In the genomic region with DNA sequence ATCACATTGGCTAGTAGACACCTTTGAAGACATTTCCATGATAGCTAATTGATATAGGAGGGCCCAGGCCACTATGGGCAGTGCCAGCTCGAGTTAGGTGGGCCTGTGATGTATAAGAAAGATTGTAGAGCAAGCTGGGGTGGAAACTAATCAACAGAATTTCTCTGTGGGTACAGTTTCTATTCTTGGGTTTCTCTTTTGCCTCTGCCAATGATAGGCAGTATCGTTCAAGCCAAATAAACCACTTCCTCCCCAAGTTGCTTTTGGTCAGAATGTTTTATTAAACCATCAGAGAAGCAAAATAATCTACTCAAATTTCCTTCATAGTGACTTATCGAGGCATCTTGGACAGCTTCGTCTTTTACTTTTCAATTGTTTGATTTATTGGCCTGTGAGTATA, we compare ENCODE assay signal across 25 mouse cellular contexts.
A peak's percentile ranks its signal among the peaks of the same experiment; 100 is the strongest.
DNase-seq lines count a peak whose midpoint lies in the region; ATAC-seq lines count a peak whose summit lies in the region.
"Had no signal": no experiment of that assay in that cellular context is flagged by ENCODE, and none has a peak within 500 bp of the region (broad histone marks: within the 10 kb centered on the region; RNA-seq: fewer than 3 reads in every experiment).

No protein-coding gene starts in this region.

- WGBS in limb, embryonic 10.5 days = 82% methylated on average over 4 of the region's 4 CpGs

- peaks cover 32% of the 10 kb centered on the region for H3K27me3 ChIP-seq in limb, embryonic 10.5 days (ENCODE audit: low read depth, poor library complexity, severe bottlenecking)
- H3K27me3 ChIP-seq: embryonic facial prominence, embryonic 12.5 days; heart, embryonic 15.5 days; intestine, embryonic 15.5 days had no signal

- peaks cover 8% of the 10 kb centered on the region; the same call in 1 of the 2 replicates for H3K4me1 ChIP-seq in limb, embryonic 10.5 days
- H3K4me1 ChIP-seq: intestine, embryonic 15.5 days had no signal

- peak; percentile 3 for DNase-seq in CD4-positive helper T cell, adult 2 months (ENCODE audit: low read depth, low spot score)
- peak; percentile 8 for DNase-seq in induced T-regulatory cell, adult 2 months (ENCODE audit: low read depth)
- no peak for DNase-seq in thymus, postnatal 0 days (ENCODE audit: low spot score)
- no peak for DNase-seq in frontal cortex, postnatal 25 days (ENCODE audit: low spot score in 2 of 2)
- DNase-seq in limb, embryonic 10.5 days (ENCODE audit: low spot score) = no peak
- DNase-seq: adrenal gland, adult 2 months; adrenal gland, postnatal 14 days; cerebellum, adult 11 months; cerebellum, adult 2 months; cerebellum, postnatal 10 days; forebrain, postnatal 0 days; gastrocnemius, postnatal 25 days; heart, adult 18-20 months; heart, postnatal 10 days; heart, postnatal 36 days had no signal

- H3K9me3 ChIP-seq in limb, embryonic 10.5 days (replicated peaks) = no peaks in the 10 kb centered on the region
- H3K9me3 ChIP-seq: embryonic facial prominence, embryonic 12.5 days; embryonic facial prominence, embryonic 15.5 days; heart, embryonic 12.5 days; heart, embryonic 15.5 days; intestine, embryonic 15.5 days had no signal

- no peak overlapping the region for H3K4me3 ChIP-seq in limb, embryonic 10.5 days
- H3K4me3 ChIP-seq: embryonic facial prominence, embryonic 12.5 days; embryonic facial prominence, embryonic 15.5 days; heart, embryonic 12.5 days; heart, embryonic 15.5 days; intestine, embryonic 15.5 days had no signal

- ATAC-seq in activated CD4-positive, CD25-positive, alpha-beta regulatory T cell, adult 4 months = peak; percentile 14
- peak; percentile 52; the same call in 1 of the 2 replicates for ATAC-seq in megakaryocyte progenitor cell, adult 5-6 weeks (replicated peaks; ENCODE audit: poor library complexity)
- ATAC-seq: forebrain, embryonic 14.5 days; forebrain, postnatal 0 days; hindbrain, postnatal 0 days; intestine, embryonic 15.5 days had no signal

- H3K36me3 ChIP-seq in limb, embryonic 10.5 days = no peaks in the 10 kb centered on the region
- H3K36me3 ChIP-seq: embryonic facial prominence, embryonic 12.5 days; embryonic facial prominence, embryonic 15.5 days; heart, embryonic 12.5 days; heart, embryonic 15.5 days; intestine, embryonic 15.5 days had no signal

- no peak overlapping the region for H3K27ac ChIP-seq in limb, embryonic 10.5 days
- H3K27ac ChIP-seq: embryonic facial prominence, embryonic 12.5 days; embryonic facial prominence, embryonic 15.5 days; heart, embryonic 15.5 days; hindbrain, embryonic 14.5 days; hindbrain, postnatal 0 days; intestine, embryonic 15.5 days had no signal

Comparison
In these comparisons a context has a peak if more than half of its experiments do, and no peak if none do; other contexts are left out.
1. DNase-seq: peak in CD4-positive helper T cell, adult 2 months (single experiment) and induced T-regulatory cell, adult 2 months (single experiment); none in thymus, postnatal 0 days (single experiment), frontal cortex, postnatal 25 days (0 of 2) and limb, embryonic 10.5 days (single experiment).